Mouse (Mus musculus): ENCODE results near the gene Sgk2. TPM values are rescaled to one million over a fixed set of nuclear protein-coding genes. Genes with fewer than 3 reads are reported as not detected.
A peak's percentile ranks its signal among the peaks of the same experiment; 100 is the strongest.

Gene Sgk2
- polyA plus RNA-seq, 1 experiment from 2014 or later: 5.8 TPM

- ATAC-seq (ENCODE audit: low read depth): no peak
- no peak overlapping the region for H3K27ac ChIP-seq (ENCODE audit: low read length)
Observed at GRCm38 (mm10) chr2:162976001-162976400, 11.1 kb upstream of the Sgk2 start.

DNA sequence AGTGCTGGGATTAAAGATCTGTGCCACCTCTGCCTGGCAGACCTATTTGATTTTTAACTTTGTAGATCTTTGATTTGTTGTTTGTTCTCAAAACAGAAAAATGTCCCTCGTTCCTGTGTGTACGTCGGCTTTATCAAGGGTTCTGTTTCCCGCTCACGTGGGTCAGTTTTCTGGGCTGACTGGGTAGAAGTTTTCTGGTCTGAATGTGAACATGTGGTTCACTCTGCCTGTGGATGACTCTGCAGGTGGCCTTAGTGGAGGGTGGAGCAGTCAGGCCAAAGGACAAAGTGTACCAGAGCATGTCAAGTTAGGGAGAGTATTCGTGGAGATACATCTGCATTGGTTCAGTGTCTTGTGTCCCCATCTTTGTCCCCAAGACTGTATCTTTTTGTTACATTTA, 2.7 kb upstream of the Sgk2 start:
- H3K4me2 ChIP-seq (ENCODE audit: low read depth, low read length): no peak overlapping the region
- no peaks in the 10 kb centered on the region for H3K9me3 ChIP-seq (replicated peaks; ENCODE audit: control insufficient read depth, low read length)
- no peak for ATAC-seq (ENCODE audit: low read depth)
- H3K27me3 ChIP-seq (ENCODE audit: control insufficient read depth, insufficient read depth, low read depth, low read length): no peaks in the 10 kb centered on the region
- H3K4me3 ChIP-seq (ENCODE audit: low read depth, low read length): no peak overlapping the region
- H3K4me1 ChIP-seq (ENCODE audit: control insufficient read depth, low read depth, low read length): peaks cover 9% of the 10 kb centered on the region
- no peak overlapping the region for H3K9ac ChIP-seq (ENCODE audit: low read depth, low read length)
- 61% methylated on average over 6 of the region's 6 CpGs for WGBS (ENCODE audit: insufficient replicate concordance)
- no peaks in the 10 kb centered on the region for H3K36me3 ChIP-seq (ENCODE audit: control insufficient read depth, insufficient read depth)
- no peak overlapping the region for H3K27ac ChIP-seq (ENCODE audit: low read length)

More at GRCm38 (mm10) chr2:162976001-162976400, 11.1 kb upstream of the Sgk2 start:
- H3K9me3 ChIP-seq (replicated peaks; ENCODE audit: control insufficient read depth, low read length): no peaks in the 10 kb centered on the region
- peaks cover 5% of the 10 kb centered on the region; the same call in 1 of the 2 replicates for H3K4me1 ChIP-seq (ENCODE audit: control insufficient read depth, low read depth, low read length)
- no peaks in the 10 kb centered on the region for H3K36me3 ChIP-seq (ENCODE audit: control insufficient read depth, insufficient read depth)
- H3K4me3 ChIP-seq (ENCODE audit: low read depth, low read length): no peak overlapping the region
- H3K4me2 ChIP-seq (ENCODE audit: low read depth, low read length): no peak overlapping the region
- 67% methylated on average over 4 of the region's 4 CpGs for WGBS (ENCODE audit: insufficient replicate concordance)
- H3K9ac ChIP-seq (ENCODE audit: low read depth, low read length): no peak overlapping the region
- H3K27me3 ChIP-seq (ENCODE audit: control insufficient read depth, insufficient read depth, low read depth, low read length): no peaks in the 10 kb centered on the region

DNA sequence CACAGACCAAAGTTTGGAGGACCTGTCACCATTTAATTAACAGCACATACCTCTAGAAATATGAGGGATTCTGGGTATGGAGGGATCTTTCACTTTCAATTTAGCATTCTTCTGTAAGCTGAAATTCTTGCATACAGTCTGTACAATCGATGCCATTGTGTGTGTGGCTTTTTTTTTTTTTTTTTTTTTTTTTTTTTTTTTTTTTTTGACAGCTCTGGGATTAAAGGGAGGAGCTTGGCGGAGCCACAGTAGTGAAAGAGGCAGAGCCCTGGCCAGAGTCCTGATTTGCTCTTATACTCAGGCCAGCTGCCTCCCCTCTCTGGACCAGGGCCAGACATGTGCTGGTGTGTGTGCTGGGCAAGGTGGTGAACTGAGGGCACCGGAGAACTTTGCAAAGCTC, 1.2 kb upstream of the Sgk2 start:
- ATAC-seq (ENCODE audit: low read depth): peak; percentile 65
- Histone ChIP-seq H3K9ac (ENCODE audit: low read depth, low read length) (no peak overlapping the region), H3K36me3 (ENCODE audit: control insufficient read depth, insufficient read depth) (no peaks in the 10 kb centered on the region), H3K4me2 (ENCODE audit: low read depth, low read length) (no peak overlapping the region), H3K4me3 (ENCODE audit: low read depth, low read length) (no peak overlapping the region), H3K9me3 (replicated peaks; ENCODE audit: control insufficient read depth, low read length) (no peaks in the 10 kb centered on the region), H3K27ac (ENCODE audit: low read length) (0 out of 2 replicates have a peak overlapping the region, but pooled peaks have one; percentile 30), H3K4me1 (ENCODE audit: control insufficient read depth, low read depth, low read length) (peaks cover 9% of the 10 kb centered on the region), H3K27me3 (ENCODE audit: control insufficient read depth, insufficient read depth, low read depth, low read length) (no peaks in the 10 kb centered on the region)
- WGBS (ENCODE audit: insufficient replicate concordance): 47% methylated on average over 3 of the region's 3 CpGs

- peaks cover 9% of the 10 kb centered on the region for H3K4me1 ChIP-seq (ENCODE audit: control insufficient read depth, low read depth, low read length)
- H3K4me2 ChIP-seq (ENCODE audit: low read depth, low read length): no peak overlapping the region
- H3K9ac ChIP-seq (ENCODE audit: low read depth, low read length): no peak overlapping the region
- no peak; the same call in 1 of the 2 replicates for ATAC-seq (ENCODE audit: low read depth)
- no peaks in the 10 kb centered on the region for H3K27me3 ChIP-seq (ENCODE audit: control insufficient read depth, insufficient read depth, low read depth, low read length)
- H3K9me3 ChIP-seq (replicated peaks; ENCODE audit: control insufficient read depth, low read length): no peaks in the 10 kb centered on the region
- no peak overlapping the region for H3K4me3 ChIP-seq (ENCODE audit: low read depth, low read length)
- 55% methylated on average over 3 of the region's 3 CpGs for WGBS (ENCODE audit: insufficient replicate concordance)
- peak overlapping the region; percentile 61; the same call in 1 of the 2 replicates for H3K27ac ChIP-seq (ENCODE audit: low read length)
- no peaks in the 10 kb centered on the region for H3K36me3 ChIP-seq (ENCODE audit: control insufficient read depth, insufficient read depth)
Observed at GRCm38 (mm10) chr2:162986764-162987163, 366 bp upstream of the Sgk2 start.

- H3K9me3 ChIP-seq (replicated peaks; ENCODE audit: control insufficient read depth, low read length): no peaks in the 10 kb centered on the region
- no peak overlapping the region for H3K9ac ChIP-seq (ENCODE audit: low read depth, low read length)
- 39% methylated on average over 4 of the region's 4 CpGs for WGBS (ENCODE audit: insufficient replicate concordance)
- H3K27ac ChIP-seq (ENCODE audit: low read length): no peak overlapping the region
- no peak overlapping the region for H3K4me3 ChIP-seq (ENCODE audit: low read depth, low read length)
- H3K4me2 ChIP-seq (ENCODE audit: low read depth, low read length): no peak overlapping the region
- H3K4me1 ChIP-seq (ENCODE audit: control insufficient read depth, low read depth, low read length): peaks cover 13% of the 10 kb centered on the region
- no peaks in the 10 kb centered on the region for H3K27me3 ChIP-seq (ENCODE audit: control insufficient read depth, insufficient read depth, low read depth, low read length)
- H3K36me3 ChIP-seq (ENCODE audit: control insufficient read depth, insufficient read depth): no peaks in the 10 kb centered on the region
- ATAC-seq (ENCODE audit: low read depth): no peak
Observed at GRCm38 (mm10) chr2:162988235-162988634, 1.1 kb downstream of the Sgk2 start.

DNA sequence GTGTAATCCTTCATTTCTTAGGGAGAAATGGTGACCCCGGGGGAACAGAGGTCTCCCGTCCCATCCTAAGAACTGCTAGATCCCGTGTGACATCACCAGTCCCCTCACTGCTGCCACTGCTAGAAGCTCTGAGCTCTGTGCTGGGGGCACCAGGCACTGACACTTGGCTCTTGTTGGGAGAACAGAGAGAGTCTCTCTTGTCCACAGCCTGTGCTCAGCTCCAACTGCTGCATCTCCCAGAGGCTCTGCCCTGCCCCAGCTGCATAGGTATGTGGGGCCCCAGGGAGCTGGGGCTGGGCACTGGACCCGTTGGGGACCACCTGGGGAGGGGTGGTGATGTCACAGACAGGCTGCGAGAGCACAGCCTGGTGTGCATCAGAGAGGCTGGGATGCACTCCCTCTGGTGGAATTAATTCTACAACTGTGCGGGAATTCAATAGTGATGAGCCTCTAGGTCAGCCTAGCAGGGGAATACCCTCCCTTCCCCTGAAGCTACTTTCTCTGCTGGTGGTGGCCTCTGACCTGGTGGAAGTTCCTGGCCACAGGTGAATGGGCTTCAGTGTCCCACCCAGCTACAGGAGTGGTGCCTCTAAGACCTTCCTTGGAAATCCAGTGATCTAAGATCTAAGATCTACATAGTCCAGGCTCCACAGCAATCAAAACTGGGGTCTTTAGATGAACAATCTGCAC, 4.4 kb downstream of the Sgk2 start:
- H3K36me3 ChIP-seq (ENCODE audit: control insufficient read depth, insufficient read depth): no peaks in the 10 kb centered on the region
- ATAC-seq (ENCODE audit: low read depth): peak; percentile 23
- H3K4me1 ChIP-seq (ENCODE audit: control insufficient read depth, low read depth, low read length): peaks cover 9% of the 10 kb centered on the region
- H3K9me3 ChIP-seq (replicated peaks; ENCODE audit: control insufficient read depth, low read length): no peaks in the 10 kb centered on the region
- H3K9ac ChIP-seq (ENCODE audit: low read depth, low read length): no peak overlapping the region
- no peaks in the 10 kb centered on the region for H3K27me3 ChIP-seq (ENCODE audit: control insufficient read depth, insufficient read depth, low read depth, low read length)
- H3K4me3 ChIP-seq (ENCODE audit: low read depth, low read length): no peak overlapping the region
- H3K27ac ChIP-seq (ENCODE audit: low read length): no peak overlapping the region
- WGBS (ENCODE audit: insufficient replicate concordance): 43% methylated on average over 6 of the region's 6 CpGs
- H3K4me2 ChIP-seq (ENCODE audit: low read depth, low read length): no peak overlapping the region

- H3K27me3 ChIP-seq (ENCODE audit: control insufficient read depth, insufficient read depth, low read depth, low read length): no peaks in the 10 kb centered on the region
- H3K4me1 ChIP-seq (ENCODE audit: control insufficient read depth, low read depth, low read length): peaks cover 4% of the 10 kb centered on the region
- no peak overlapping the region for H3K4me3 ChIP-seq (ENCODE audit: low read depth, low read length)
- H3K9ac ChIP-seq (ENCODE audit: low read depth, low read length): no peak overlapping the region
- H3K4me2 ChIP-seq (ENCODE audit: low read depth, low read length): no peak overlapping the region
- H3K36me3 ChIP-seq (ENCODE audit: control insufficient read depth, insufficient read depth): no peaks in the 10 kb centered on the region
- H3K27ac ChIP-seq (ENCODE audit: low read length): no peak overlapping the region
- peak; percentile 54; the same call in 1 of the 2 replicates for ATAC-seq (ENCODE audit: low read depth)
- H3K9me3 ChIP-seq (replicated peaks; ENCODE audit: control insufficient read depth, low read length): no peaks in the 10 kb centered on the region
Observed at GRCm38 (mm10) chr2:162992084-162992437, 4.9 kb downstream of the Sgk2 start.

DNA sequence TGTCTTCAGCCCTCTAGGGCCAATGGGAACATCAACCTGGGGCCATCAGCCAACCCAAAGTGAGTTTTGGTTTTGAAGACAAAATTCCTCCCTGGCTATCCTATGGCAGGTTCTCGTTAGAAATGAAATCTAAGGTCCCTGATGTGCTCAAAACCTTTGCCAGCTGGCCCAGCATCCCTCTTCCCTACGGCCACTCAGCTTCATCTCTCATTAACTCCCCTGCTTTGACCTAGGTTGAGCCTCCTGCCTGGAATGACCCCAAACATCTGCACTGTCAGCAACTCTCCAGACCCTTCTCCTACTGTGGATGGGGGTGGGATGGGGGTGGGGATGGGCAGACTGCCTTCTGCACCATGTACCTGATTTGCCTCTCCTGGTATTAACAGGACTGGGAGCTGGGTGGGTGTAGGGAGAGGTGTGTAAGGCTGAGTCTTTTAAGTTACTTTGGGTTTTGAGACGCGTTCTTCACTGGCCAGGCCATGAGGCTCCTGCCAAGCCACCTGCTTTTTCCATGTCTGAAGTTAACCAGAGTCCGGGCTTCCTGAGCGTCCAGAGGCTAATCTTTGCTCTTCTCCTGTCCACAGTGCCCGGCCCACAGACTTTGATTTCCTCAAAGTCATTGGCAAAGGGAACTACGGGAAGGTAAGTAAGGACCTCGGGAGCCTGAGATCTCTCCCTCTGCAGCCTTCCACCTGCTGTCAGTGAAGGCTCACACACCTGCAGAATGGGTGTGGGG, 6.9 kb downstream of the Sgk2 start:
- no peak overlapping the region for H3K4me2 ChIP-seq (ENCODE audit: low read depth, low read length)
- 54% methylated on average over 9 of the region's 9 CpGs for WGBS (ENCODE audit: insufficient replicate concordance)
- no peaks in the 10 kb centered on the region for H3K27me3 ChIP-seq (ENCODE audit: control insufficient read depth, insufficient read depth, low read depth, low read length)
- peaks cover 4% of the 10 kb centered on the region for H3K4me1 ChIP-seq (ENCODE audit: control insufficient read depth, low read depth, low read length)
- H3K9ac ChIP-seq (ENCODE audit: low read depth, low read length): no peak overlapping the region
- no peaks in the 10 kb centered on the region for H3K9me3 ChIP-seq (replicated peaks; ENCODE audit: control insufficient read depth, low read length)
- ATAC-seq (ENCODE audit: low read depth): no peak
- H3K27ac ChIP-seq (ENCODE audit: low read length): no peak overlapping the region
- no peaks in the 10 kb centered on the region for H3K36me3 ChIP-seq (ENCODE audit: control insufficient read depth, insufficient read depth)
- H3K4me3 ChIP-seq (ENCODE audit: low read depth, low read length): no peak overlapping the region

DNA sequence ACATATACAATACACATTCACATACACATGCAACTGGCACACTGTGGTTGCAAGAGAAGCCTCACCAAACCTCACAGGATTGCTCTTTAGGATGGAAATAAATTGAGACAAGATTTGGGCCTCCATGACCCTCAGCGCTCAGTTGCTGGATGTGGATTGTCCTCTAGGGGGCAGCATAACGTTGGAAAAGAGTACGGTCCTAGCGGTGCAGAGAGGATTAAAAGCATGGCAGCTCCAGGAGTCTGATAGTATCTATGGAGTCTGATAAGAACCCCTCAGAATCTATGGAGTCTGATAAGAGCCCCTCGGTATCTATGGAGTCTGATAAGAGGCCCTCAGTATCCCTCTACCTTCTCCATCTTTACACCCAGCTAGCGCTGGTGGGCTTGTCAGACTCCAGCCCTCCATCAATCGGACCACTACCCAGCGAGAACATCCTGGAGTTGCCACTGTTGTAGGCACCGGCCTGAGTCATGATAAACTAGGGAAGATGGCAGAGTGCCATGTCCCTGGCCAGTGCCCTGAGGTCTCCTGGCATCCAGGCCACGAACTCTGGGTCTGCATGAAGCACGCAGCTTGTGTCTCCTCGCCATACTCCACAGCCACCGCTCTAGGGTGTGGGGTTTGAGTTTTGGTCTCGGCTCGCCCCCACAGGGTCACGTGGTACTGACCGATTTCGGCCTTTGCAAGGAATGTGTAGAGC, 11.5 kb downstream of the Sgk2 start:
- no peaks in the 10 kb centered on the region for H3K36me3 ChIP-seq (ENCODE audit: control insufficient read depth, insufficient read depth)
- H3K4me2 ChIP-seq (ENCODE audit: low read depth, low read length): no peak overlapping the region
- H3K4me1 ChIP-seq (ENCODE audit: control insufficient read depth, low read depth, low read length): no peaks in the 10 kb centered on the region

More for the DNA sequence above, 11.5 kb downstream of the Sgk2 start:
- WGBS (ENCODE audit: insufficient replicate concordance): 25% methylated on average over 18 of the region's 18 CpGs
- Histone ChIP-seq H3K27ac (ENCODE audit: low read length) (no peak overlapping the region), H3K4me3 (ENCODE audit: low read depth, low read length) (no peak overlapping the region), H3K9me3 (replicated peaks; ENCODE audit: control insufficient read depth, low read length) (no peaks in the 10 kb centered on the region), H3K27me3 (ENCODE audit: control insufficient read depth, insufficient read depth, low read depth, low read length) (no peaks in the 10 kb centered on the region), H3K9ac (ENCODE audit: low read depth, low read length) (no peak overlapping the region)
- ATAC-seq (ENCODE audit: low read depth): 0 out of 2 replicates have a peak, but pooled peaks have one; percentile 37
